Mouse (Mus musculus) yolk sac, embryonic 10.5 days (tissue): Measurements from ENCODE around the gene Gm28048.
A peak's percentile ranks its signal among the peaks of the same experiment; 100 is the strongest.

Experiments used
- DNase-seq: peaks from one replicate; pipeline ENCODE4 v3.0.0-alpha.2; 2017; ENCODE audit warnings: low spot score

Gm28048 gene

GRCm38 (mm10) chr11:22838361-22838760, 143.5 kb downstream of the Gm28048 start:
- DNase-seq, result no peak

GRCm38 (mm10) chr11:22836269-22836668, 145.6 kb downstream of the Gm28048 start:
- no peak for DNase-seq

GRCm38 (mm10) chr11:22832600-22832999, 149.3 kb downstream of the Gm28048 start:
- DNase-seq, result no peak

GRCm38 (mm10) chr11:22831916-22832315, 150.0 kb downstream of the Gm28048 start:
- DNase-seq, result no peak

GRCm38 (mm10) chr11:22830684-22831083, 151.2 kb downstream of the Gm28048 start:
- no peak for DNase-seq

- DNase-seq, result peak; percentile 34
These were observed 151.7 kb downstream of the Gm28048 start for GRCm38 (mm10) chr11:22830179-22830611.

GRCm38 (mm10) chr11:22828988-22829632, 152.8 kb downstream of the Gm28048 start:
- DNase-seq, result no peak

GRCm38 (mm10) chr11:22827514-22828080, 154.3 kb downstream of the Gm28048 start:
- no peak for DNase-seq

GRCm38 (mm10) chr11:22826665-22827064, 155.2 kb downstream of the Gm28048 start:
- DNase-seq, result no peak

GRCm38 (mm10) chr11:22826051-22826450, 155.8 kb downstream of the Gm28048 start:
- peak; percentile 42 for DNase-seq

GRCm38 (mm10) chr11:22825548-22825947, 156.3 kb downstream of the Gm28048 start:
- DNase-seq, result no peak

GRCm38 (mm10) chr11:22824049-22824705, 157.7 kb downstream of the Gm28048 start:
- no peak for DNase-seq

- no peak for DNase-seq
These were observed 160.6 kb downstream of the Gm28048 start for GRCm38 (mm10) chr11:22821243-22821642.

- no peak for DNase-seq
These were observed 163.5 kb downstream of the Gm28048 start for GRCm38 (mm10) chr11:22818371-22818770.

GRCm38 (mm10) chr11:22815877-22816276, 166.0 kb downstream of the Gm28048 start:
- DNase-seq, result no peak

- DNase-seq, result no peak
These were observed 166.7 kb downstream of the Gm28048 start for GRCm38 (mm10) chr11:22815143-22815542.

GRCm38 (mm10) chr11:22813921-22814704, 167.8 kb downstream of the Gm28048 start:
- DNase-seq, result no peak

- no peak for DNase-seq
These were observed 168.5 kb downstream of the Gm28048 start for GRCm38 (mm10) chr11:22813427-22813826.

- no peak for DNase-seq
These were observed 170.5 kb downstream of the Gm28048 start for GRCm38 (mm10) chr11:22811413-22811812.

GRCm38 (mm10) chr11:22809465-22810096, 172.3 kb downstream of the Gm28048 start:
- no peak for DNase-seq

- DNase-seq, result no peak
These were observed 173.8 kb downstream of the Gm28048 start for GRCm38 (mm10) chr11:22808040-22808439.

GRCm38 (mm10) chr11:22805171-22805570, 176.7 kb downstream of the Gm28048 start:
- DNase-seq, result no peak
